Mouse (Mus musculus) kidney, postnatal 0 days (tissue): ENCODE data around the gene Gabrr1. TPM values are rescaled to one million over a fixed set of nuclear protein-coding genes. Genes with fewer than 3 reads are reported as not detected.

Experiments
- ATAC-seq: fragments of 200-750 bp; cut with Nextera tagmentation; replicated peaks from 2 replicates; pipeline ENCODE4 v1.8.0; 2017; ENCODE audit warnings: low read depth, moderate number of reproducible peaks, moderate TSS enrichment, moderate library complexity; ENCODE audit not compliant: low FRiP score
- DNase-seq: peaks from one replicate; pipeline ENCODE4 v3.0.0-alpha.2; 2016; ENCODE audit warnings: low spot score
- H3K27ac ChIP-seq: fragments of 300-500 bp; sonication (generic); 2 replicates; pipeline ENCODE4 v1.5.1; 2014; ENCODE audit warnings: mild to moderate bottlenecking
- H3K27me3 ChIP-seq: fragments of 300-500 bp; sonication (generic); 2 replicates; pipeline ENCODE4 v1.6.1; 2014; ENCODE audit warnings: low read length, mixed read lengths; ENCODE audit not compliant: insufficient read depth
- H3K36me3 ChIP-seq: fragments of 300-500 bp; sonication (generic); 2 replicates; pipeline ENCODE4 v1.6.1; 2014; ENCODE audit warnings: low read length, mixed read lengths; ENCODE audit not compliant: insufficient read depth
- H3K4me1 ChIP-seq: fragments of 300-500 bp; sonication (generic); replicated peaks from 2 replicates; pipeline ENCODE4 v1.6.1; 2014; ENCODE audit warnings: antibody characterized with exemption, low read length, mixed read lengths; ENCODE audit not compliant: insufficient read depth
- H3K4me2 ChIP-seq: fragments of 300-500 bp; sonication (generic); 2 replicates; pipeline ENCODE4 v1.6.1; 2014; ENCODE audit warnings: mild to moderate bottlenecking, low read length, moderate library complexity, mixed read lengths
- H3K4me3 ChIP-seq: fragments of 300-500 bp; sonication (generic); replicated peaks from 2 replicates; pipeline ENCODE4 v1.5.1; 2014; ENCODE audit warnings: low read depth, low read length
- H3K9ac ChIP-seq: fragments of 300-500 bp; sonication (generic); 2 replicates; pipeline ENCODE4 v1.6.1; 2014; ENCODE audit warnings: low read depth, low read length
- H3K9me3 ChIP-seq: fragments of 300-500 bp; sonication (generic); replicated peaks from 2 replicates; pipeline ENCODE4 v1.6.1; 2016; ENCODE audit warnings: low read length, inconsistent platforms, mixed read lengths
- CTCF ChIP-seq: IDR thresholded peaks from 2 replicates; pipeline ENCODE4 v1.5.1; 2016; ENCODE audit warnings: antibody characterized with exemption, low read depth, mild to moderate bottlenecking, moderate library complexity
- whole genome bisulfite sequencing: fragments of 180-500 bp; shearing (Covaris S2); extraction: QIAGEN DNeasy Blood & Tissue Kit; methylation state at CpG from one replicate; pipeline ENCODE4 v1.1.7; 2014; 5-methylcytosine and 5-hydroxymethylcytosine counted together
- polyA plus RNA-seq: library from polyadenylated mRNA; unstranded; fragments of >200 nt; fragmentation: Nextera tagmentation; extraction: Ambion mirVana; gene quantifications from 2 replicates; pipeline ENCODE4 v1.2.1, GENCODE M21; 2015

The Gabrr1 gene
- polyA plus RNA-seq, 1 experiment from 2014 or later = not detected

GRCm38 (mm10) chr4:33183477-33183876, 51.2 kb downstream of the Gabrr1 start:
- no peaks in the 10 kb centered on the region for H3K27me3 ChIP-seq
- no peak for DNase-seq
- no peaks in the 10 kb centered on the region for H3K36me3 ChIP-seq
- ATAC-seq = no peak
- H3K4me1 ChIP-seq = no peaks in the 10 kb centered on the region
- H3K4me3 ChIP-seq = no peak overlapping the region
- H3K9ac ChIP-seq = no peak overlapping the region
- H3K27ac ChIP-seq = no peak overlapping the region
- no peaks in the 10 kb centered on the region for H3K9me3 ChIP-seq
- H3K4me2 ChIP-seq = no peak overlapping the region
- no peak for TF ChIP-seq CTCF
- 78% methylated on average over 5 of the region's 5 CpGs for WGBS

GRCm38 (mm10) chr4:33188164-33188563, 55.8 kb downstream of the Gabrr1 start:
- H3K4me2 ChIP-seq = peak overlapping the region; percentile 94
- no peak overlapping the region for H3K9ac ChIP-seq
- no peaks in the 10 kb centered on the region; the same call in 1 of the 2 replicates for H3K4me1 ChIP-seq
- H3K36me3 ChIP-seq = no peaks in the 10 kb centered on the region
- TF ChIP-seq CTCF = no peak
- no peak for ATAC-seq
- WGBS = 16% methylated on average over 9 of the region's 9 CpGs
- no peak overlapping the region for H3K27ac ChIP-seq
- no peaks in the 10 kb centered on the region for H3K27me3 ChIP-seq
- no peaks in the 10 kb centered on the region for H3K9me3 ChIP-seq
- no peak overlapping the region for H3K4me3 ChIP-seq
- peak; percentile 61 for DNase-seq

GRCm38 (mm10) chr4:33188781-33189734, 56.7 kb downstream of the Gabrr1 start:
- Histone ChIP-seq H3K4me3 (peak overlapping the region; percentile 55), H3K9me3 (no peaks in the 10 kb centered on the region), H3K36me3 (no peaks in the 10 kb centered on the region), H3K9ac (peak overlapping the region; percentile 63), H3K4me1 (no peaks in the 10 kb centered on the region; the same call in 1 of the 2 replicates), H3K27ac (peak overlapping the region; percentile 79), H3K27me3 (no peaks in the 10 kb centered on the region), H3K4me2 (peak overlapping the region; percentile 94)
- ATAC-seq (peak; percentile 93), DNase-seq (peak; percentile 83)
- WGBS = under 1% methylated on average over 120 of the region's 123 CpGs
- TF ChIP-seq CTCF = peak; percentile 36; the same call in 1 of the 2 replicates

GRCm38 (mm10) chr4:33189735-33190036, 57.4 kb downstream of the Gabrr1 start, which contains the start of gene Pm20d2:
TSS of gene Pm20d2 (minus strand) at chr4:33189737.
- Histone ChIP-seq H3K9ac (peak within 1 kb of the TSS; percentile 63), H3K4me2 (peak within 1 kb of the TSS; percentile 94), H3K9me3 (no peaks in the 10 kb centered on the region), H3K27ac (peak within 1 kb of the TSS; percentile 79), H3K4me3 (peak within 1 kb of the TSS; percentile 55), H3K27me3 (no peaks in the 10 kb centered on the region), H3K4me1 (no peaks in the 10 kb centered on the region; the same call in 1 of the 2 replicates), H3K36me3 (no peaks in the 10 kb centered on the region)
- no peak for DNase-seq
- no peak for ATAC-seq
- no peak for TF ChIP-seq CTCF
- 16% methylated on average over 6 of the region's 6 CpGs for WGBS

GRCm38 (mm10) chr4:33198117-33198516, 65.8 kb downstream of the Gabrr1 start:
- no peak overlapping the region for H3K4me3 ChIP-seq
- no peak for ATAC-seq
- DNase-seq = no peak
- WGBS = 26% methylated on average over 2 of the region's 2 CpGs
- no peaks in the 10 kb centered on the region for H3K4me1 ChIP-seq
- H3K4me2 ChIP-seq = no peak overlapping the region
- TF ChIP-seq CTCF = no peak
- no peak overlapping the region for H3K9ac ChIP-seq
- H3K27me3 ChIP-seq = no peaks in the 10 kb centered on the region
- no peaks in the 10 kb centered on the region for H3K9me3 ChIP-seq
- no peak overlapping the region for H3K27ac ChIP-seq
- H3K36me3 ChIP-seq = no peaks in the 10 kb centered on the region

- TF ChIP-seq CTCF = peak; percentile 80
- Histone ChIP-seq H3K4me1 (0 out of 2 replicates have a peak, but pooled peaks cover 5% of the 10 kb centered on the region), H3K9me3 (no peaks in the 10 kb centered on the region), H3K4me2 (no peak overlapping the region), H3K36me3 (no peaks in the 10 kb centered on the region), H3K4me3 (no peak overlapping the region), H3K27ac (no peak overlapping the region), H3K9ac (no peak overlapping the region), H3K27me3 (no peaks in the 10 kb centered on the region)
- DNase-seq (peak; percentile 62), ATAC-seq (no peak)
- 5% methylated on average over 4 of the region's 4 CpGs for WGBS
Measured at GRCm38 (mm10) chr4:33204682-33205081, 72.4 kb downstream of the Gabrr1 start.
